Mouse (Mus musculus) megakaryocyte, embryonic 14.5 days (primary cell): ENCODE measurements around the gene Klc4.

Experiments
- FLI1 ChIP-seq: IDR thresholded peaks from 2 replicates; pipeline ENCODE4 v1.6.1; 2012; ENCODE audit warnings: low read length, inconsistent platforms, mixed read lengths
- GATA1 ChIP-seq: IDR thresholded peaks from 3 replicates; pipeline ENCODE4 v1.6.1; 2012; ENCODE audit warnings: mixed read lengths, low read length, inconsistent platforms, borderline replicate concordance

- TF ChIP-seq GATA1 (no peak), FLI1 (no peak)
These were observed 21.8 kb downstream of the Klc4 start for GRCm38 (mm10) chr17:46623819-46624557.
